Mouse (Mus musculus): Measurements from ENCODE around the gene Ptgir. TPM values are rescaled to one million over a fixed set of nuclear protein-coding genes. Genes with fewer than 3 reads are reported as not detected.

Ptgir gene
- polyA plus RNA-seq (2016; fragmentation: Nextera tagmentation; extraction: Ambion mirVana) = 0.77 and 1.5 TPM in 2 replicates

GRCm38 (mm10) chr7:16906281-16906680 lies at the start of gene Ptgir:
Gene Ptgir, plus strand, starts transcription at chr7:16906490.
- Histone ChIP-seq H3K27ac (peak within 1 kb of the TSS; percentile 66), H3K9me3 (no peaks in the 10 kb centered on the region), H3K4me1 (replicated peaks) (peaks cover 61% of the 10 kb centered on the region), H3K27me3 (ENCODE audit: insufficient read depth, poor library complexity, severe bottlenecking) (peaks cover 25% of the 10 kb centered on the region), H3K4me3 (no peak within 1 kb of the TSS), H3K36me3 (no peaks in the 10 kb centered on the region)
- no peak for DNase-seq (ENCODE audit: low spot score)
- WGBS = 26% methylated on average over 6 of the region's 6 CpGs

- Histone ChIP-seq H3K27ac (no peak overlapping the region), H3K4me1 (replicated peaks) (no peaks in the 10 kb centered on the region), H3K9me3 (no peaks in the 10 kb centered on the region), H3K4me3 (no peak overlapping the region), H3K36me3 (peaks cover 80% of the 10 kb centered on the region), H3K27me3 (ENCODE audit: insufficient read depth, poor library complexity, severe bottlenecking) (no peaks in the 10 kb centered on the region)
- 21% methylated on average over 17 of the region's 17 CpGs for WGBS
- DNase-seq (ENCODE audit: low spot score) = peak; percentile 49
Measured at GRCm38 (mm10) chr7:16858336-16858735, 48.0 kb upstream of the Ptgir start.

GRCm38 (mm10) chr7:16859902-16860651 lies 46.2 kb upstream of the Ptgir start:
- DNase-seq (ENCODE audit: low spot score) = peak; percentile 63
- H3K4me3 ChIP-seq = no peak overlapping the region
- no peaks in the 10 kb centered on the region; the same call in 1 of the 2 replicates for H3K9me3 ChIP-seq
- no peaks in the 10 kb centered on the region for H3K4me1 ChIP-seq (replicated peaks)
- no peak overlapping the region for H3K27ac ChIP-seq
- WGBS = 34% methylated on average over 5 of the region's 5 CpGs
- H3K36me3 ChIP-seq = peaks cover 80% of the 10 kb centered on the region
- H3K27me3 ChIP-seq (ENCODE audit: insufficient read depth, poor library complexity, severe bottlenecking) = no peaks in the 10 kb centered on the region

- no peak overlapping the region for H3K27ac ChIP-seq
- peaks cover 61% of the 10 kb centered on the region for H3K36me3 ChIP-seq
- DNase-seq (ENCODE audit: low spot score) = no peak
- no peaks in the 10 kb centered on the region for H3K27me3 ChIP-seq (ENCODE audit: insufficient read depth, poor library complexity, severe bottlenecking)
- no peak overlapping the region for H3K4me3 ChIP-seq
- H3K9me3 ChIP-seq = no peaks in the 10 kb centered on the region; the same call in 1 of the 2 replicates
- peaks cover 11% of the 10 kb centered on the region for H3K4me1 ChIP-seq (replicated peaks)
- 90% methylated on average over 3 of the region's 3 CpGs for WGBS
Measured at GRCm38 (mm10) chr7:16867488-16867887, 38.8 kb upstream of the Ptgir start.

GRCm38 (mm10) chr7:16869497-16869896 lies 36.8 kb upstream of the Ptgir start:
- 16% methylated on average over 16 of the region's 16 CpGs for WGBS
- H3K4me3 ChIP-seq = peak overlapping the region; percentile 42
- H3K27ac ChIP-seq = peak overlapping the region; percentile 71

GRCm38 (mm10) chr7:16871600-16871999 lies 34.7 kb upstream of the Ptgir start:
- peaks cover 22% of the 10 kb centered on the region for H3K36me3 ChIP-seq
- no peak overlapping the region for H3K4me3 ChIP-seq
- no peaks in the 10 kb centered on the region for H3K9me3 ChIP-seq
- 84% methylated on average over 10 of the region's 10 CpGs for WGBS
- H3K27ac ChIP-seq = no peak overlapping the region
- H3K4me1 ChIP-seq (replicated peaks) = peaks cover 30% of the 10 kb centered on the region
- no peak for DNase-seq (ENCODE audit: low spot score)
- H3K27me3 ChIP-seq (ENCODE audit: insufficient read depth, poor library complexity, severe bottlenecking) = no peaks in the 10 kb centered on the region

More at GRCm38 (mm10) chr7:16869497-16869896, 36.8 kb upstream of the Ptgir start:
- Histone ChIP-seq H3K9me3 (no peaks in the 10 kb centered on the region; the same call in 1 of the 2 replicates), H3K4me1 (replicated peaks) (peaks cover 14% of the 10 kb centered on the region), H3K27me3 (ENCODE audit: insufficient read depth, poor library complexity, severe bottlenecking) (no peaks in the 10 kb centered on the region), H3K36me3 (peaks cover 41% of the 10 kb centered on the region)
- DNase-seq (ENCODE audit: low spot score) = peak; percentile 73

GRCm38 (mm10) chr7:16872478-16872877 lies 33.8 kb upstream of the Ptgir start:
- Histone ChIP-seq H3K27ac (no peak overlapping the region), H3K4me1 (replicated peaks) (peaks cover 38% of the 10 kb centered on the region), H3K9me3 (no peaks in the 10 kb centered on the region), H3K27me3 (ENCODE audit: insufficient read depth, poor library complexity, severe bottlenecking) (no peaks in the 10 kb centered on the region), H3K36me3 (peaks cover 14% of the 10 kb centered on the region), H3K4me3 (no peak overlapping the region)
- WGBS = 94% methylated on average over 9 of the region's 9 CpGs
- no peak for DNase-seq (ENCODE audit: low spot score)

GRCm38 (mm10) chr7:16873392-16873791 lies 32.9 kb upstream of the Ptgir start:
- Histone ChIP-seq H3K4me1 (replicated peaks) (peaks cover 44% of the 10 kb centered on the region), H3K36me3 (peaks cover 20% of the 10 kb centered on the region), H3K27ac (no peak overlapping the region), H3K27me3 (ENCODE audit: insufficient read depth, poor library complexity, severe bottlenecking) (no peaks in the 10 kb centered on the region), H3K9me3 (no peaks in the 10 kb centered on the region), H3K4me3 (no peak overlapping the region)
- WGBS = 94% methylated on average over 4 of the region's 4 CpGs
- no peak for DNase-seq (ENCODE audit: low spot score)

GRCm38 (mm10) chr7:16874190-16874589 lies 32.1 kb upstream of the Ptgir start:
- peaks cover 50% of the 10 kb centered on the region for H3K4me1 ChIP-seq (replicated peaks)
- no peaks in the 10 kb centered on the region for H3K27me3 ChIP-seq (ENCODE audit: insufficient read depth, poor library complexity, severe bottlenecking)
- H3K4me3 ChIP-seq = peak overlapping the region; percentile 82
- H3K36me3 ChIP-seq = peaks cover 28% of the 10 kb centered on the region
- peak; percentile 83 for DNase-seq (ENCODE audit: low spot score)
- H3K27ac ChIP-seq = peak overlapping the region; percentile 93
- no peaks in the 10 kb centered on the region for H3K9me3 ChIP-seq
- 5% methylated on average over 17 of the region's 17 CpGs for WGBS

GRCm38 (mm10) chr7:16874756-16875309 lies 31.5 kb upstream of the Ptgir start:
- no peaks in the 10 kb centered on the region for H3K27me3 ChIP-seq (ENCODE audit: insufficient read depth, poor library complexity, severe bottlenecking)
- H3K27ac ChIP-seq = peak overlapping the region; percentile 93
- peak overlapping the region; percentile 82 for H3K4me3 ChIP-seq
- DNase-seq (ENCODE audit: low spot score) = peak; percentile 100
- peaks cover 29% of the 10 kb centered on the region for H3K36me3 ChIP-seq
- no peaks in the 10 kb centered on the region for H3K9me3 ChIP-seq
- WGBS = under 1% methylated on average over 33 of the region's 33 CpGs
- peaks cover 50% of the 10 kb centered on the region for H3K4me1 ChIP-seq (replicated peaks)

GRCm38 (mm10) chr7:16875310-16875325 lies 31.2 kb upstream of the Ptgir start, which contains the start of gene Dact3:
Gene Dact3, plus strand, starts transcription at chr7:16875317.
- Histone ChIP-seq H3K4me1 (replicated peaks) (peaks cover 50% of the 10 kb centered on the region), H3K36me3 (peaks cover 29% of the 10 kb centered on the region), H3K9me3 (no peaks in the 10 kb centered on the region), H3K27ac (peak within 1 kb of the TSS; percentile 93), H3K4me3 (peak within 1 kb of the TSS; percentile 82), H3K27me3 (ENCODE audit: insufficient read depth, poor library complexity, severe bottlenecking) (no peaks in the 10 kb centered on the region)
- DNase-seq (ENCODE audit: low spot score) = no peak
- WGBS = 0% methylated on average over 1 of the region's 1 CpGs

- Histone ChIP-seq H3K4me3 (peak overlapping the region; percentile 82), H3K9me3 (no peaks in the 10 kb centered on the region), H3K27ac (peak overlapping the region; percentile 93), H3K36me3 (peaks cover 29% of the 10 kb centered on the region), H3K27me3 (ENCODE audit: insufficient read depth, poor library complexity, severe bottlenecking) (no peaks in the 10 kb centered on the region), H3K4me1 (replicated peaks) (peaks cover 52% of the 10 kb centered on the region)
- no peak for DNase-seq (ENCODE audit: low spot score)
- under 1% methylated on average over 41 of the region's 42 CpGs for WGBS
Measured at GRCm38 (mm10) chr7:16875326-16875725, 31.0 kb upstream of the Ptgir start.

GRCm38 (mm10) chr7:16876006-16876405 lies 30.3 kb upstream of the Ptgir start:
- DNase-seq (ENCODE audit: low spot score) = peak; percentile 22
- no peaks in the 10 kb centered on the region for H3K9me3 ChIP-seq
- H3K27ac ChIP-seq = peak overlapping the region; percentile 93
- H3K36me3 ChIP-seq = peaks cover 28% of the 10 kb centered on the region
- no peaks in the 10 kb centered on the region for H3K27me3 ChIP-seq (ENCODE audit: insufficient read depth, poor library complexity, severe bottlenecking)
- peaks cover 58% of the 10 kb centered on the region for H3K4me1 ChIP-seq (replicated peaks)
- WGBS = 7% methylated on average over 11 of the region's 11 CpGs
- peak overlapping the region; percentile 82 for H3K4me3 ChIP-seq
